Mouse (Mus musculus) E14TG2a.4 (cell line): Measurements from ENCODE around the gene Rab4b.

Experiments used
- CTCF ChIP-seq: conservative IDR thresholded peaks from 2 replicates; pipeline ENCODE4 v1.5.1; 2014; ENCODE audit warnings: low read length
- NANOG ChIP-seq: IDR thresholded peaks from 2 replicates; pipeline ENCODE4 v1.6.1; 2014; ENCODE audit warnings: borderline replicate concordance, low read length, mixed read lengths

DNA sequence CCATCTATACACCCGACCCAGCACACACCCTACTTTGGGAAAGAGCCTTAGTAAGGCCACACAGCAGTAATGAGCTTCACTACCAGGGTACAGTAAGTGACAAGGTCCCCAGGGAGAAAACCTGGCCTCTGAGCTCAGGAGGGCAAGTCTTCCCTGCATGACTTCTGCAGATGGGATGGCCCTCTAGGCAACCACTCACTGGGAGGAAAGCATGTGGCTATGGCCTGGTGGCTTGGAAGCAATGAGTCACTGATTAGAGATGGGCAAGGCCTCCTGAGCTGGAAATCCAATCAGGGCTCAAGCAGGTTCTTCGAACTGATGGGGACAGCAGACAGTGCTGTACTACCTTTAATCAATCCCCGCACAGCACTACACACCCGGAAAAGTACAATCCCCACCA lies 17.0 kb downstream of the Rab4b start:
- TF ChIP-seq NANOG (no peak), CTCF (no peak)
